Mouse (Mus musculus) myocyte (in vitro differentiated cells): ENCODE data around the gene Samd5.

Experiments
- E2F4 ChIP-seq: IDR thresholded peaks from one replicate; pipeline ENCODE4 v1.6.1; 2011; ENCODE audit warnings: mild to moderate bottlenecking, control low read depth, moderate library complexity; ENCODE audit not compliant: insufficient read depth
- POLR2A ChIP-seq: IDR thresholded peaks from one replicate; pipeline ENCODE4 v1.6.1; 2011; ENCODE audit warnings: low read depth, mild to moderate bottlenecking, control low read depth, moderate library complexity; ENCODE audit not compliant: insufficient read length
- SRF ChIP-seq: IDR thresholded peaks from one replicate; pipeline ENCODE4 v1.6.1; 2011; ENCODE audit warnings: low read depth; ENCODE audit not compliant: control insufficient read depth, insufficient read length
- TCF12 ChIP-seq: IDR thresholded peaks from one replicate; pipeline ENCODE4 v1.6.1; 2011; ENCODE audit warnings: mild to moderate bottlenecking, control low read depth; ENCODE audit not compliant: poor library complexity, insufficient read depth, severe bottlenecking
- USF1 ChIP-seq: IDR thresholded peaks from one replicate; pipeline ENCODE4 v1.6.1; 2011; ENCODE audit warnings: low read depth, mild to moderate bottlenecking, control low read depth, moderate library complexity

DNA sequence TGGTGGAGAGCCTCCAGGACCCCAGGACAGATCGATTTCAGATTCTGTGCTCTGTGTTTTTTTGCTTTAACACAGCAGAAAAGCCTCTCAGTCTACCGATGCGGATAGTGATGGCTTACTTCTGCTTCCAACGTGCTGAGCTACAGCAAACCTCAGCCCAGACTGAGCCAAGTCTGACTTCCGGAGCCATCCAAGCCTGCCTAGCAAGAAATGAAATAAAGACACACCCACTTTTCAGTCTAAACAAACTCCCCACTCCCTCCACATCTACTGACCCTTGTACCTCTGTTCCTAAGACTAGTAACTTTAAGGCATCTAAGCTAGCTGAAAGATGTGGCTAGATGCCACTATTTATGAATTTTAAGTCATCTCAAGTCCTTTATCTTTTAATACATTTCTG is 43.1 kb upstream of the Samd5 start:
- TF ChIP-seq TCF12 (no peak), SRF (no peak), POLR2A (no peak), E2F4 (no peak), USF1 (no peak)
